Mouse (Mus musculus): ENCODE results near the gene Letmd1. TPM values are rescaled to one million over a fixed set of nuclear protein-coding genes. Genes with fewer than 3 reads are reported as not detected.

The Letmd1 gene
- polyA plus RNA-seq, 2 experiments from 2014 or later: 52.3 to 82.7 TPM

DNA sequence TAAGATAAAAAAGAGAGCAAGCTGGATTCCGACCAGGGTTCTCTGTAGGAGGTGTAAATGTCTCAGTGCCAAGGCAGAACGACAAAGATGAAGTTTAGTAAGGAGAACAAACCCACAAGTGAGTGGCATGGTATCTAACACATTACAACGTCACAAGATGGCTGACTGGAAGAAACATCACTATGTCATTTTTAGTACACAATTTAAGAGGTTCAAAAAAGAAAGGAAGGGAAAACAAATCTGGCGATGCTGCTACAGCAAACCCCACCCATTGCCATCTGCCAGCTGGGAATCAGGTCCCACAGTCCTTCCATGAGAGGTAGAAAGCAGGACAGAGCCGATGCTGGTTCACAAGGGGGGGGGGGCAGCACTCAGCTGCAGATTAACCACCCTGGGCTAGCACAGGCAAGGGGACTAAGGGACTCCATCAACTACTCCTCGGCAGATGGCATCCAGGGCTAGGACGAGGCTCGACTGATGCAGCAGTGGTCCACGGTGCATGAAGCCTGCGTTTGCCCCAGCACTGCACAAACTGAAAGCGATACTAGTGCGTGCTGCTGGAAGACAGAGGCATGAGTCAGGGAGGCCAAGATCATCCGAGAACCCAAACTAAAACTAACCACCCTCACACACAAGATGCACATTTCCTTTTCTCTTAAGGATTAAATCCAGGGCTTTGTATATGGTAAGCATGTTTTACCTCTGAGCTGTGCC lies 39.8 kb downstream of the Letmd1 start:
- no peak for ATAC-seq

DNA sequence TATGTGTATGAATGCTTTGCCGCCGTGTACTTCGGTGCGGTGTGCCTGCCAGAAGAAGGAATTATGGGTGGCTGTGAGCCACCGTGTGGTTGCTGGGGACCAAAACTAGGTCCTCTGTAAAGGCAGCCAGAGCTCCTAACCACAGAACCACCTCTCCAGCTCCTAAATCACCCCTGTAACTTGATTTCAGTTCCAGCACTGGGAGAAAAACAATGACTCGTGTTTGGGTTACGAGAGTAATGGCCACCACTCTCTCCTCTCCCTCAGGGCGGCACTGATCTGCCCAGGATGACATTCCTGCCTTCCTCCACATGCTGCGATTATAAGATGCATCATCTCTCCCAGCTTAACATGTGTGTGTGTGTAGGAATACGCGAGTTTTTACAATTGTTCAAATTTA lies 41.2 kb downstream of the Letmd1 start:
- ATAC-seq: no peak

DNA sequence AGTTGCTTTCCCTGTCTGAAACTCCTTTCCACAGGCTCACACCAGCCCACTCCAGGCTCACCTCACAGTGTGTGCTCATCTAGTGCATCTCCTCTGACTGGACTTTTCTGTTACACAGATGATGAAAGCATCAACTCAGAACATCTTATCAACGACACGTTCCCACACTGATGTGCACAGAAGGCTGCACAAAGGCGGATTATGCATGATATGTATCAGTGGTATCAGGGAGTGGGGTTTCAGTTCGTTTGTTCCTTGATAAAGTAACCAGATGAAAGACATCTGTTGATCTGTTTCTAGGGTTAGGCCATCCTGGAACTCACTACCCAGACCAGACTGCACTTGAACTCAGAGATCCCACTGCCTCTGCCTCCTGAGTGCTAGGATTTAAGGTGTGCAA lies 44.6 kb downstream of the Letmd1 start:
- no peak for ATAC-seq

DNA sequence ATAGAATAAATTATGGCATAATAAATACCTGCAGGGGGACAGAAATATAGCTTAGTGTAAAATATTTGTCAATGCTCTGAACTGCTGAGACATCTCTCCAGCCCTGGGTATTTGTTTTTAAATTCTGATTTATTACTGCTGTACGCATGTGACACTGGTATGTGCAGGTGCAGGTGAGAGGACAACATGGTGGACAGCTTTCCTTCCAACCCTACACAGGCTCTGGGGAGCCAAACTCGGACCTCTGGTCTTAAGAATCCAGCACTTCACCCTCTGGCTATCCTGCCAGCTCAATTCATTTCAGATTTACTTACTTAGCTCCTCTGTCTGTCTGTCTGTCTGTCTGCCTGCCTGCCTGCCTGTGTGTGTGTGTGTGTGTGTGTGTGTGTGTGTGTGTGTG lies 46.3 kb downstream of the Letmd1 start:
- no peak for ATAC-seq

DNA sequence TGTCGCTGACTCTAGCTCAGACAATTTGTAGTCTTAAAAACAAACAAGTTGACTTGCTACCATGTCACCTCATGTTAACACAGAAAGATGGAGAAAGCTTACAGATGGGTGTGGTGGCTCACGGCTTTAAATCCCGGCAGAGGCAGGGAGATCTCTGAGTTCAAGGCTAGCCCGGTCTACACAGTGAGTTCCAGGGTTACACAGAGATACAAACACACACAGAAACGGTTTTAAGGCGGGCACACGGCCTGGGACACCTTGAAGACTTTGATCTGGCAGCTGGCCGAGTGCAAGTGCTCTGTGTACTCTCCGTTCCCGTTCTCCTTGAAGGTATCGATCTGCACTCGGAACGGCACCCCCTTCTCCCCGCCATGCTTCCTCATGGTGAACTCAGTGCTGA lies 51.5 kb downstream of the Letmd1 start:
- no peak for ATAC-seq

DNA sequence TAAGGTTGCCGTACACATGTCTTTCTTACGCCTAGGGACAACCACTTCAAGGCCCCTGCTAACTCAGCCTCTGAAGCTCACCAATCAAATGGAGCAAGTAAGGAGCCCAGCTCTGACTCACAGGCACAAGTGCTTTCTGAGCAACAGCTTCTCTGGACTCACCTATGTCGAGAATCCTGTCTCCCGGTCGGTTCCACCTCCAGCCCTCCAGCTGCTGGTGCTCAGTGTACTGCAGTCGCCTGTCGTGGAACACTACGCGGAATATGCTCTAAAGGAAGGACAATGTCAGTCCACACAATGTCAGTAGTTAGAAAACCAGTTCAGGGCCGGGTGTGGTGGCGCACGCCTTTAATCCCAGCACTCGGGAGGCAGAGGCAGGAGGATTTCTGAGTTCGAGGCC lies 56.6 kb downstream of the Letmd1 start:
- no peak for ATAC-seq

DNA sequence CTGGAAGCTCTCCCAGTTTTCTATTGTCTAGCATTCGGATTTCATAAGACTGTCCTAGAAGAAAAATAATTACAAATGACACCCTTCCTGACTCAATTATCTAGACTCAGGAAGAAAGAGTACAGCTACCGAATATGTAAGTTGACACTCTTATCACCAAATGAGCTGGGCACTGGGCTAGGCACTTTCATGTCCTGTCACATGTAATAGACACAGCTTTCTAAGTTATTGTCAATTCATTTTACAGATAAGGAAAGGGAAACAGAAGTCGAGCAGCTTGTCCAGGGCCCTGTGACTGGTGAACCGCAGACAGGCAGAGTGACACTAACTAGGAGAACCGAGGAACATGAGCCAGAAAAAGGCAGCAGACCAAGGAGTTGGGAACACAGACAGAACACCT lies 59.1 kb downstream of the Letmd1 start:
- no peak for ATAC-seq

Other genes with a start within 250 kb of the Letmd1 start
- 10 to 100 TPM; 23.6 to 32.4 TPM for gene Atf1, start 241.2 kb upstream of the Letmd1 start, polyA plus RNA-seq (2017; shearing (Covaris generic))
- gene Tmprss12, start 188.2 kb upstream of the Letmd1 start, polyA plus RNA-seq (2017; shearing (Covaris generic)): not detected
- 10 to 100 TPM in 1 of 2 experiments, 1 to 10 TPM in 1; 4.2 to 10.2 TPM for gene Mettl7a1, start 164.9 kb upstream of the Letmd1 start, polyA plus RNA-seq (2017; shearing (Covaris generic))
- under 1 TPM in 1 of 2 experiments, not detected in 1; 0.31 TPM for gene Mettl7a3, start 134.1 kb upstream of the Letmd1 start, polyA plus RNA-seq (2017; shearing (Covaris generic))
- gene Methig1, start 115.9 kb upstream of the Letmd1 start, polyA plus RNA-seq (2017; shearing (Covaris generic)): not detected
- gene Mettl7a2, start 115.8 kb upstream of the Letmd1 start, polyA plus RNA-seq (2017; shearing (Covaris generic)): not detected
- not detected for gene Higd1c, start 104.5 kb upstream of the Letmd1 start, polyA plus RNA-seq (2017; shearing (Covaris generic))
- gene Gm5475, start 46.9 kb upstream of the Letmd1 start, polyA plus RNA-seq (2017; shearing (Covaris generic)): not detected
- 10 to 100 TPM; 31.4 to 39.1 TPM for gene Slc11a2, start 44.0 kb upstream of the Letmd1 start, polyA plus RNA-seq (2017; shearing (Covaris generic))
- gene Csrnp2, start 26.5 kb downstream of the Letmd1 start, polyA plus RNA-seq (2017; shearing (Covaris generic)): 1 to 10 TPM; 1.8 to 2.5 TPM
- gene Tfcp2, start 83.0 kb downstream of the Letmd1 start, polyA plus RNA-seq (2017; shearing (Covaris generic)): 1 to 10 TPM; 6.0 to 6.8 TPM
- gene Pou6f1, start 131.0 kb downstream of the Letmd1 start, polyA plus RNA-seq (2017; shearing (Covaris generic)): 10 to 100 TPM; 13.3 to 17.4 TPM
- gene Dazap2, start 146.3 kb downstream of the Letmd1 start, polyA plus RNA-seq (2017; shearing (Covaris generic)): 100 to 1,000 TPM; 682 to 766 TPM
- not detected for gene Smagp, start 167.9 kb downstream of the Letmd1 start, polyA plus RNA-seq (2017; shearing (Covaris generic))
- 100 to 1,000 TPM; 283 to 390 TPM for gene Bin2, start 200.5 kb downstream of the Letmd1 start, polyA plus RNA-seq (2017; shearing (Covaris generic))
- gene Cela1, start 218.9 kb downstream of the Letmd1 start, polyA plus RNA-seq (2017; shearing (Covaris generic)): 10 to 100 TPM in 1 of 2 experiments, 1 to 10 TPM in 1; 5.7 to 10.5 TPM

Measured in CD4-positive, CD25-positive, alpha-beta regulatory T cell, adult 4 months (primary cell).